Mouse (Mus musculus): ENCODE measurements at regions not wholly inside any gene's neighbourhood (a gene's known extent, or its start where the extent isn't known, plus 50 kb on each side); places are given as distances from the start of the nearest gene placed in this dataset.

- no peak for DNase-seq (ENCODE audit: low spot score in 2 of 2)
Measured at GRCm38 (mm10) chr10:84310653-84311052, 129.7 kb downstream of the Nuak1 start.

DNA sequence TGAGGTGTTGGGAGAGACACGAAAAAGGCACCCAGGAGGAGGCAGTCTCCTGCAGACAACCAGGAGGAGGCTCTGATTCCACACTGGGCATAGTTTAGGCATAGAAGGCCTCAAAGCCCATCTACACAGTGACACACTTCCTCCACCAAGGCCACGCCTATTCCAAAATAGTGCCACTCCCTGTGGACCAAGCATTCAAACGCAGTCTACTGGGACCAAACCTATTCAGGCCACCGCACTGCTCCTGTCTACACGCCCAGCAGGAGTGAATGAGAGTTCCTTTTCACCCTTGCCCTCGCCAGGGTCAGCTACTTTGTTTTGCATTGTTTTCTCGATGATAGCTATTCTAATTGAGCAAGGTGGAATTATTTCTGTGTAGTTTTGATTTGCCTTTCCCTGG lies 127.7 kb downstream of the Nuak1 start:
- DNase-seq (ENCODE audit: low spot score in 2 of 2) = no peak

DNA sequence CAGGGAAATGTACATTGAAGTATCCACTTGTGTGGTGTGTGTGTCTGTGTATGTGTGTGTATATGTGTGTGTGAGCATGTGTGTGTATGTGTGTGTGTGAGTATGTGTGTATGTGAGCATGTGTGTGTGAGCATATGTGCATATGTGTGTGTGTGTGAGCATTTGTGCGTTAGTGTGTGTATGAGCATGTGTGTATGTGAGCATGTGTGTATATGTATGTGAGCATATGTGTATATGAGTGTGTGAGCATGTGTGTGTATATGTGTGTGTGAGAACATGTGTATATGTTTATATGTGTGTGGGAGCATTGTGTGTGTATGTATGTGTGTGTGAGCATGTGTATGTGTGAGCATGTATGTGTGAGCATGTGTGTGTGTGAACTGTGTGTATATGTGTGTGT lies 123.5 kb downstream of the Nuak1 start:
- DNase-seq (ENCODE audit: low spot score in 2 of 2) = no peak

DNA sequence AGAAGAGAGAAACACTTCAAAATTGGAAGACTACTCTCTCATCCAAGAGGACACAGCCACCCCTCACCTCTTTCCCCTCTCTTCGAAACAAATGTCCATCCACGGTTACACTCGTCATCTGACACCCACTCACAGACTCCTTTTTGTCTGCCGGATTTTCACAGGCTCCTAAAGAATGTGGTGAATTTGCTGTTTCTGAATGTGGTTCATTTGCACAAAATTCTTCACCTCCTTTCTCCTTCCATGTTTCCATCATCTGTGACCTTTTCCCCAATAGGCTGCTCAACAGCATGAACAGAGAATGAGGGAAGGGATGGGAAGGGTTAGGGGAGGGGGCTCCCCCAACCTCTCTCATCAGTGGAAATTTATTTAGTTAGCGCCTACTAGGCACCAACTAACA lies 122.4 kb downstream of the Nuak1 start:
- no peak for DNase-seq (ENCODE audit: low spot score in 2 of 2)

All from thymus, postnatal 10 days (tissue).